Mouse (Mus musculus) kidney, embryonic 15.5 days (tissue): ENCODE measurements around the gene Gga1. TPM values are rescaled to one million over a fixed set of nuclear protein-coding genes. Genes with fewer than 3 reads are reported as not detected.
A peak's percentile ranks its signal among the peaks of the same experiment; 100 is the strongest.
"Not testable (repeated sequence)": the region's sequence is repeated elsewhere in the genome, so short reads cannot be mapped to it uniquely, and the experiment has no call there.

Experiments
- ATAC-seq: fragments of 200-750 bp; cut with Nextera tagmentation; replicated peaks from 2 replicates; pipeline ENCODE4 v1.8.0; 2017; ENCODE audit warnings: moderate TSS enrichment; ENCODE audit not compliant: low FRiP score
- H3K27ac ChIP-seq: fragments of 300-500 bp; sonication (generic); 2 replicates; pipeline ENCODE4 v1.5.1; 2015; ENCODE audit warnings: mild to moderate bottlenecking, inconsistent platforms
- H3K27me3 ChIP-seq: fragments of 300-500 bp; sonication (generic); 2 replicates; pipeline ENCODE4 v1.6.1; 2015; ENCODE audit warnings: inconsistent platforms
- H3K36me3 ChIP-seq: fragments of 300-500 bp; sonication (generic); 2 replicates; pipeline ENCODE4 v1.6.1; 2015; ENCODE audit warnings: inconsistent platforms
- H3K4me1 ChIP-seq: fragments of 300-500 bp; sonication (generic); 2 replicates; pipeline ENCODE4 v1.6.1; 2015; ENCODE audit warnings: inconsistent platforms
- H3K4me2 ChIP-seq: fragments of 300-500 bp; sonication (generic); 2 replicates; pipeline ENCODE4 v1.6.1; 2015; ENCODE audit warnings: moderate library complexity, mild to moderate bottlenecking, inconsistent platforms
- H3K4me3 ChIP-seq: fragments of 300-500 bp; sonication (generic); replicated peaks from 2 replicates; pipeline ENCODE4 v1.5.1; 2015; ENCODE audit warnings: mild to moderate bottlenecking, inconsistent platforms
- H3K9ac ChIP-seq: fragments of 300-500 bp; sonication (generic); 2 replicates; pipeline ENCODE4 v1.6.1; 2015; ENCODE audit warnings: mild to moderate bottlenecking, inconsistent platforms
- H3K9me3 ChIP-seq: fragments of 300-500 bp; sonication (generic); replicated peaks from 2 replicates; pipeline ENCODE4 v1.6.1; 2016; ENCODE audit warnings: inconsistent platforms
- WGBS: fragments of 180-500 bp; shearing (Covaris S2); methylation state at CpG from one replicate; pipeline ENCODE4 v1.1.7; 2015; ENCODE audit warnings: mixed read lengths; 5-methylcytosine and 5-hydroxymethylcytosine counted together
- polyA plus RNA-seq: library from polyadenylated mRNA; unstranded; fragments of >200 nt; fragmentation: Nextera tagmentation; extraction: Ambion mirVana; gene quantifications from 2 replicates; pipeline ENCODE4 v1.2.1, GENCODE M21; 2015

Gene Gga1
- polyA plus RNA-seq, 1 experiment from 2014 or later = 55.5 TPM

- WGBS = 85% methylated on average over 7 of the region's 7 CpGs
- Histone ChIP-seq H3K4me1 (peaks cover 89% of the 10 kb centered on the region), H3K27me3 (peaks cover 20% of the 10 kb centered on the region), H3K36me3 (peaks cover 25% of the 10 kb centered on the region)
- H3K27ac ChIP-seq, H3K9me3 ChIP-seq, ATAC-seq, H3K4me2 ChIP-seq, H3K9ac ChIP-seq, H3K4me3 ChIP-seq: not testable (repeated sequence)
Measured at GRCm38 (mm10) chr15:78846805-78847204, 30.2 kb upstream of the Gga1 start.

GRCm38 (mm10) chr15:78848467-78848866, 28.5 kb upstream of the Gga1 start:
- Histone ChIP-seq H3K27me3 (peaks cover 13% of the 10 kb centered on the region), H3K36me3 (peaks cover 25% of the 10 kb centered on the region), H3K4me1 (peaks cover 74% of the 10 kb centered on the region), H3K4me2 (no peak overlapping the region), H3K27ac (no peak overlapping the region), H3K4me3 (no peak overlapping the region), H3K9ac (no peak overlapping the region), H3K9me3 (no peaks in the 10 kb centered on the region)
- ATAC-seq = no peak
- 32% methylated on average over 5 of the region's 5 CpGs for WGBS

GRCm38 (mm10) chr15:78849485-78849884, 27.5 kb upstream of the Gga1 start:
- peak overlapping the region; percentile 78 for H3K27ac ChIP-seq
- peaks cover 25% of the 10 kb centered on the region for H3K36me3 ChIP-seq
- ATAC-seq = no peak
- no peak overlapping the region for H3K4me2 ChIP-seq
- H3K4me3 ChIP-seq = no peak overlapping the region
- H3K27me3 ChIP-seq = peaks cover 4% of the 10 kb centered on the region; the same call in 1 of the 2 replicates
- no peak overlapping the region for H3K9ac ChIP-seq
- peaks cover 65% of the 10 kb centered on the region for H3K4me1 ChIP-seq
- 88% methylated on average over 12 of the region's 12 CpGs for WGBS
- no peaks in the 10 kb centered on the region for H3K9me3 ChIP-seq

- Histone ChIP-seq H3K9me3 (no peaks in the 10 kb centered on the region), H3K36me3 (peaks cover 25% of the 10 kb centered on the region), H3K27me3 (peaks cover 4% of the 10 kb centered on the region; the same call in 1 of the 2 replicates), H3K27ac (peak overlapping the region; percentile 78), H3K4me3 (no peak overlapping the region), H3K4me1 (peaks cover 57% of the 10 kb centered on the region), H3K4me2 (no peak overlapping the region), H3K9ac (no peak overlapping the region)
- 60% methylated on average over 15 of the region's 15 CpGs for WGBS
- peak; percentile 19 for ATAC-seq
Measured at GRCm38 (mm10) chr15:78850059-78850824, 26.7 kb upstream of the Gga1 start.

DNA sequence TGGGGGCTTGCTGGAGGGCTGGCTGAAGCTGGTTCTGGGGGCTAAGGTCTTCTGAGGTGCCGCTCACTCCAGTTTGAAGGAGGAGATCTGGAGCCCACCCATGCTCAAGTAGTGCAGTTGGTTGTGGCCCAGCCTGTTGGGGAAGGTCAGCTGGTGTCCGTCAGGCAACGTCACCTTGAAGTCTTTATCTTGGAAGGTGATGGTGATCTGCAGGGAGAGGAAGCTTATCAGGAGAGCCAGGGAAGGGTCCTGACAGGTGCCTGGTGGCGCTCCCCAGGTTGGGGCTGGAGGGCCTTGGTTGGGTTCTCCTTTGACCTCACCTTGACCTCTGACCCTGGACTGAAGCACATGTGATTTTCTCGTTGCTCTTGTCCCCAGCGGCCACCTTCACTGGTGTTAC, 26.0 kb upstream of the Gga1 start:
- Histone ChIP-seq H3K4me1 (peaks cover 50% of the 10 kb centered on the region), H3K4me2 (no peak overlapping the region), H3K27me3 (peaks cover 4% of the 10 kb centered on the region; the same call in 1 of the 2 replicates), H3K4me3 (no peak overlapping the region), H3K36me3 (peaks cover 25% of the 10 kb centered on the region), H3K27ac (peak overlapping the region; percentile 78), H3K9ac (0 out of 2 replicates have a peak overlapping the region, but pooled peaks have one; percentile 5), H3K9me3 (no peaks in the 10 kb centered on the region)
- WGBS = 62% methylated on average over 6 of the region's 6 CpGs
- ATAC-seq = no peak

- H3K27ac ChIP-seq = peak overlapping the region; percentile 78
- 0 out of 2 replicates have a peak overlapping the region, but pooled peaks have one; percentile 5 for H3K9ac ChIP-seq
- H3K4me1 ChIP-seq = peaks cover 44% of the 10 kb centered on the region
- ATAC-seq = peak; percentile 73
- H3K36me3 ChIP-seq = peaks cover 25% of the 10 kb centered on the region
- peaks cover 4% of the 10 kb centered on the region; the same call in 1 of the 2 replicates for H3K27me3 ChIP-seq
- 15% methylated on average over 13 of the region's 13 CpGs for WGBS
- peak overlapping the region; percentile 34; the same call in 1 of the 2 replicates for H3K4me2 ChIP-seq
- H3K9me3 ChIP-seq = no peaks in the 10 kb centered on the region
- H3K4me3 ChIP-seq = no peak overlapping the region
Measured at GRCm38 (mm10) chr15:78851505-78852153, 25.4 kb upstream of the Gga1 start.

- no peak within 1 kb of the TSS for H3K4me2 ChIP-seq
- H3K9ac ChIP-seq = no peak within 1 kb of the TSS
- ATAC-seq = no peak
- no peaks in the 10 kb centered on the region for H3K36me3 ChIP-seq
- no peaks in the 10 kb centered on the region for H3K27me3 ChIP-seq
- H3K27ac ChIP-seq = no peak within 1 kb of the TSS
- WGBS = 70% methylated on average over 8 of the region's 8 CpGs
- no peak within 1 kb of the TSS for H3K4me3 ChIP-seq
- peaks cover 18% of the 10 kb centered on the region for H3K4me1 ChIP-seq
- H3K9me3 ChIP-seq = no peaks in the 10 kb centered on the region
Measured at GRCm38 (mm10) chr15:78855303-78855965, 21.6 kb upstream of the Gga1 start, which contains the start of gene Lgals2. Lgals2 (minus strand) TSS chr15:78855529.

GRCm38 (mm10) chr15:78857009-78857408, 20.0 kb upstream of the Gga1 start:
- 82% methylated on average over 7 of the region's 7 CpGs for WGBS
- Histone ChIP-seq H3K36me3 (no peaks in the 10 kb centered on the region), H3K4me2 (no peak overlapping the region), H3K27me3 (no peaks in the 10 kb centered on the region), H3K9me3 (no peaks in the 10 kb centered on the region), H3K9ac (no peak overlapping the region), H3K4me3 (no peak overlapping the region), H3K4me1 (peaks cover 4% of the 10 kb centered on the region), H3K27ac (no peak overlapping the region)
- no peak for ATAC-seq

DNA sequence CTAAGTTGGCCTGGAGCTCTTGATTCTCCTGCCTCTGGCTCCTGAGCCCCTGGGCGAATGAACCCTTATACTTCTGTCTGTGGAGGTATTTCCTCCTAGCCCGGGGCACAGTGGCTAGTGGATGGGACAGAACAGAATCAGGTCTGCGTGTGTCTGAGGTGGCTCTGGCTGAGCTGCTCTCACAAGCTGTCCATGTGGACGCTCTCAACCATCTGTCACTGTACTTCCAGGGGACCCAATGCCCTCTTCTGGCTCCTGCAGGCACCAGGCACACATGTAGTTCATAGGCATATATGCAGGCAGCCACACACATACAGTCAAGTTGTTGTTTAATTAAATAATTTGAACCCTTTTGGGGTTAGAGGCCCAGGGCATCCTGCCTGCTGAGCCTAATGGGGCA, 17.7 kb upstream of the Gga1 start:
- Histone ChIP-seq H3K9ac (no peak overlapping the region), H3K4me1 (peaks cover 16% of the 10 kb centered on the region), H3K4me2 (no peak overlapping the region), H3K4me3 (no peak overlapping the region), H3K27ac (peak overlapping the region; percentile 27; the same call in 1 of the 2 replicates), H3K9me3 (no peaks in the 10 kb centered on the region), H3K27me3 (no peaks in the 10 kb centered on the region), H3K36me3 (no peaks in the 10 kb centered on the region)
- ATAC-seq = no peak
- WGBS = 60% methylated on average over 4 of the region's 4 CpGs

- Histone ChIP-seq H3K27ac (no peak overlapping the region), H3K4me3 (no peak overlapping the region), H3K27me3 (no peaks in the 10 kb centered on the region), H3K4me1 (peaks cover 18% of the 10 kb centered on the region), H3K4me2 (no peak overlapping the region), H3K9me3 (no peaks in the 10 kb centered on the region), H3K9ac (no peak overlapping the region), H3K36me3 (no peaks in the 10 kb centered on the region)
- 69% methylated on average over 6 of the region's 6 CpGs for WGBS
- ATAC-seq = no peak
Measured at GRCm38 (mm10) chr15:78859714-78860113, 17.3 kb upstream of the Gga1 start.

DNA sequence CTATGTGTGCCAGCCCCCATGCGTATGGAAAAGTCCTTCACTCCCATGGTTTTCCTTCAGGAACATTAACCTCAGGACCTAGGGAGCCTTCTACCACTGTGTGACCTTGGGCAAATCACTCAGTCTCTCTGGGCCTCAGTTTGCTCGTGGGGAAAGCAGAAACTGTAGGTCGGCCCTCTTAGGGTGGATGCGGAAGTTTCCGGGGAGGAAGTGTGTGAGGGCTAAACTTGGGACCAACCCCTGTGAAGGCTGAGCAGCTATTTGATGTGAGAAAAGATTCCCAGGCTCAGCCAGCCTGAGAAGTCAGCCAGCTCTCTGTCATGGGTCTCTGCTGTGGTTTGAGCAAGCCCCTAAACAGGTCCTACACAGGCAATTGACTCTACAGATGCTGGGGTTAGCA, 14.7 kb upstream of the Gga1 start:
- no peaks in the 10 kb centered on the region for H3K27me3 ChIP-seq
- H3K4me3 ChIP-seq = no peak overlapping the region
- H3K4me1 ChIP-seq = peaks cover 18% of the 10 kb centered on the region
- H3K9ac ChIP-seq = no peak overlapping the region
- no peaks in the 10 kb centered on the region for H3K36me3 ChIP-seq
- WGBS = 81% methylated on average over 5 of the region's 5 CpGs
- ATAC-seq = no peak
- no peaks in the 10 kb centered on the region for H3K9me3 ChIP-seq
- no peak overlapping the region for H3K27ac ChIP-seq
- H3K4me2 ChIP-seq = no peak overlapping the region

DNA sequence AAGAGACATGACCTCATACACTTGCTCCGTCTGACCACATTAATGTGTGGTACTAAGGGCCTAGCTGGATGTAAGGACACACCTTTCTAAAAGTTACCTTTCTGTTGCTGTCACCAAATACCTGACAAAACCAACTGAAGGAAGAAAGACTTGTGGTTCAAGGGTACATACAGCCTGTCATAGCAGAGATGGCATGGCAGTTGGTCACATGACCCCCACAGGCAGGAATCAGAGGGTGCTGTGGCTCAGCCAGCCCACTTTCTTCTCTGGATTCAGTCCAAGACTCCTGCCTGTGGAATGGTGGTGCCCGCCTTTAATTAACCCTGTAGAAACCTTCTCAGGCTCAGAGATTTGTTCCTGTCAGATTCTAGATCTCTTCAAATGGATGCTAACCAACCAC, 13.8 kb upstream of the Gga1 start:
- ATAC-seq = no peak
- Histone ChIP-seq H3K36me3 (no peaks in the 10 kb centered on the region), H3K4me1 (peaks cover 26% of the 10 kb centered on the region), H3K9ac (no peak overlapping the region), H3K9me3 (no peaks in the 10 kb centered on the region), H3K4me2 (no peak overlapping the region), H3K27ac (peak overlapping the region; percentile 66; the same call in 1 of the 2 replicates), H3K4me3 (no peak overlapping the region), H3K27me3 (no peaks in the 10 kb centered on the region)
- WGBS = 70% methylated on average over 2 of the region's 2 CpGs
